Mouse (Mus musculus): ENCODE measurements around the gene Copz2.

DNA sequence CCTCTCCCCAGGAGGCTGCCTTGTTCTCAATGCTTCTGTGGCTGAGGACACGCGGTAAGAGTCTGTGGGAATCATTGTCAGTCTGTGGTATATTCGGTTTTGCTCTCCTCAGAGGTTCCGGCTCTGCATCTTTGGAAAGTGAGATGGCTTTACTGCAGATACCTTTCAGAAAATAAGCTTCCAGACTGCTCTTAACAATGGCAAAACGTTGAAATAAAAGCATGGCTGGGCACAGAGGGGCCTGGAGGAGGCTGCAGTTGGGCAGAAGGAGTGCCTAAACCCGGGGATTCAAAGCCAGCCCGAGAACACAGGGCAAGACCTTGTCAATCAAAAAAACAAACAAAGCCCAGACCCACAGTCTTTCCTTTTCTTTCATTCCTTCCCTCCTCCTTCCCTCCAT is 29.7 kb downstream of the Copz2 start:
- TF ChIP-seq CTCF (IDR thresholded peaks at IDR 0.05; ENCODE audit: low read depth, low read length), result no peak
- no peak for TF ChIP-seq POLR2A (IDR thresholded peaks at IDR 0.05; ENCODE audit: extremely low read depth, insufficient read depth, low read length)
